Mouse (Mus musculus) ES-E14 (cell line): Measurements from ENCODE around the gene Spns3. TPM values are rescaled to one million over a fixed set of nuclear protein-coding genes. Genes with fewer than 3 reads are reported as not detected.

Experiments used
- DNase-seq: peaks from one replicate; pipeline ENCODE4 v3.0.0-alpha.2; 2013; ENCODE audit warnings: low read depth, low spot score
- H3K27ac ChIP-seq: 2 replicates; pipeline ENCODE4 v1.5.1; 2012; ENCODE audit warnings: low read depth, mild to moderate bottlenecking, low read length, moderate library complexity, mixed read lengths; ENCODE audit not compliant: poor library complexity, insufficient read depth, severe bottlenecking
- H3K36me3 ChIP-seq: 2 replicates; pipeline ENCODE4 v1.6.1; 2012; ENCODE audit warnings: mild to moderate bottlenecking, low read length, moderate library complexity, mixed read lengths; ENCODE audit not compliant: control insufficient read depth, poor library complexity, insufficient read depth, severe bottlenecking
- H3K4me1 ChIP-seq, 2 experiments: fragments of 150-350 bp in 1 of 2; sonication (generic) in 1 of 2; 2 replicates each; pipeline ENCODE4 v1.6.1; 2012; ENCODE audit warnings: low read length in 2 of 2, mild to moderate bottlenecking in 1 of 2, mixed read lengths in 1 of 2; ENCODE audit not compliant: control insufficient read depth in 2 of 2, insufficient read depth in 2 of 2, poor library complexity in 1 of 2
- H3K4me3 ChIP-seq, 2 experiments: fragments of 150-350 bp in 1 of 2; sonication (generic) in 1 of 2; 2 replicates each; pipeline ENCODE4 v1.5.1; 2012; ENCODE audit warnings: low read length in 2 of 2, low read depth in 1 of 2, mild to moderate bottlenecking in 1 of 2, mixed read lengths in 1 of 2; ENCODE audit not compliant: insufficient read depth in 1 of 2, poor library complexity in 1 of 2, severe bottlenecking in 1 of 2
- H3K9ac ChIP-seq: 2 replicates; pipeline ENCODE4 v1.6.1; 2012; ENCODE audit warnings: low read depth, mild to moderate bottlenecking, low read length, mixed read lengths; ENCODE audit not compliant: poor library complexity, insufficient read depth, severe bottlenecking
- H3K9me3 ChIP-seq: fragments of 150-350 bp; sonication (generic); 2 replicates; pipeline ENCODE4 v1.6.1; 2012; ENCODE audit warnings: low read depth, mild to moderate bottlenecking, low read length; ENCODE audit not compliant: control insufficient read depth, insufficient read depth
- CHD2 ChIP-seq: IDR thresholded peaks from 2 replicates; pipeline ENCODE4 v1.6.1; 2014; ENCODE audit warnings: mild to moderate bottlenecking, low read depth, low read length, inconsistent platforms
- HCFC1 ChIP-seq: IDR thresholded peaks from 2 replicates; pipeline ENCODE4 v1.6.1; 2012; ENCODE audit warnings: low read length, inconsistent platforms, borderline replicate concordance; ENCODE audit not compliant: insufficient read depth
- MAFK ChIP-seq: IDR thresholded peaks from 2 replicates; pipeline ENCODE4 v1.6.1; 2014; ENCODE audit warnings: mild to moderate bottlenecking, low read depth, low read length, inconsistent platforms; ENCODE audit not compliant: insufficient read depth
- ZC3H11A ChIP-seq: IDR thresholded peaks from 2 replicates; pipeline ENCODE4 v1.6.1; 2012; ENCODE audit warnings: low read depth, mild to moderate bottlenecking, inconsistent platforms, low read length, borderline replicate concordance
- ZNF384 ChIP-seq: IDR thresholded peaks from 2 replicates; pipeline ENCODE4 v1.6.1; 2012; ENCODE audit warnings: low read depth, low read length, inconsistent platforms
- in situ Hi-C, 2 experiments: fragments of 600-800 bp; cut with MboI; formaldehyde crosslinking; loops; one replicate each; pipeline ENCODE4 v1.15.1; 2025; ENCODE audit warnings: low sequenced_read_pairs in 2 of 2, inconsistent platforms in 1 of 2; ENCODE audit not compliant: unreplicated experiment in 2 of 2
- total RNA-seq: library from RNA; depleted of rRNA; stranded (reverse); fragments of 300-350 nt; gene quantifications from 2 replicates; pipeline ENCODE4 v1.2.3, GENCODE M21; 2012

Gene Spns3
- total RNA-seq, 1 experiment: 1.9 TPM

DNA sequence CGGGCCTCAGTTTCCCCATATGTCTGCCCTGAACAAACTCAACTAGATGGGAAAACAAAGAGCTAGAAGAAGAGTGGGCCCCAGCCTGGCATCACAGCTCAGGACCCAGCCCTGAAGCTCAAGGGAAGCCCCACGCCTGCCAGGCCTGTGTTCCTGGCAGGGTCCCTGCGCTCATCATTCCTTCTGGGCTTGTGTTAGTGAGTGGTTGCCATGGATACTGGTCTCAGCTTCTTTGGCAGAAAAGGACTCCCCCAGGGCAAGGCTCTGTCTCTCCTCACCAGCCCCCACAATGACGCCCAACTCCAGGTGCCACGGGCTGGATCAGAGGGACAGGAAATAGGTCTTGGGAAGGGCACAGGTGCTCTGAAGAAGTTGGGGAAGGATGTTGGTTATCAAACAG, 65.1 kb downstream of the Spns3 start:
- Histone ChIP-seq H3K4me3 (no peak overlapping the region), H3K4me1 (no peaks in the 10 kb centered on the region; a peak in 1 of 4 replicates), H3K9me3 (no peaks in the 10 kb centered on the region), H3K9ac (no peak overlapping the region), H3K27ac (no peak overlapping the region), H3K36me3 (no peaks in the 10 kb centered on the region)
- no peak for DNase-seq
- no peak for TF ChIP-seq HCFC1
- no peak for TF ChIP-seq ZNF384
- in situ Hi-C loops: no loop called here

DNA sequence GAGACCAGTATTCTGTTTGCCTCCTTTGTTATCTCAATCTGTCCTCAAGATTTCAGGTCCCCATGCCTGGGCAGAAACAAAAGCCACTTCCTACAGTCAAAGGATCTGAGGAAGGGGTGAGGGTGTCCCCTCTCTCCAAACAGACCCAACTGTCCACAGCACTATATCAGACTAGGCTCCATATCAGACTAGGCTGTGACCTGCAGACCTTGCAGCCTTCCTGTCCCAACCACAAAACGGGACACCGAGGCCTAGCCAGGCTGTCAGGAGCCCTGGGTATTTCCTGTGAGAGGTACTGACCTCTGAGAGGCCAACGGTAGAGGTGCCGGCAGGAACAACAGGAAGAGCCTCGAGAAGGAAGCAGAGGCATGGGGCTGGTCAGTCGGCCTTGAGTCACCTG, 65.8 kb downstream of the Spns3 start:
- no peak for DNase-seq
- H3K9me3 ChIP-seq: no peaks in the 10 kb centered on the region
- no peaks in the 10 kb centered on the region for H3K36me3 ChIP-seq
- TF ChIP-seq ZNF384: no peak
- TF ChIP-seq MAFK: no peak
- TF ChIP-seq HCFC1: no peak
- no peak overlapping the region for H3K9ac ChIP-seq
- H3K4me1 ChIP-seq: no peaks in the 10 kb centered on the region; a peak in 1 of 4 replicates
- in situ Hi-C loops: no loop called here
- H3K27ac ChIP-seq: peak overlapping the region; percentile 17; the same call in 1 of the 2 replicates
- H3K4me3 ChIP-seq: no peak overlapping the region

DNA sequence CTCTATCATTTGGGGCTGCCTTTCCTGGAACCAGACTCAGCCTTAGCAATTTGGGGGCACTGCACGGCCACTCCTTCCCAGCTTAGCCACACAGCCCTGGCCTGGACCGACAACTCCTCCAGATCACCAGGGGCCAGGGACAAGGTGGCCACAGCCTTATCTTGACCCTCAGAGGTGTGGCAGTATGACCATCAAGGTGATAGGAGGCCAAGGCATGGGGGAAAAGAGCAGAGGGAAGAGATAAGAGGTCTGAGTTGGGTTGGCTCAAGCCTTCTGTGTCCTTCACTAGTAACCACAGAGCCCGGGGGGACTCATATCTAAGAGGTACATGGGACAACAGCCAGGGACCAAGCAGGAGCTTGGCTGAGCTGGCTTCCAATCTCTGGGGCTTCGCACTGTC, 68.4 kb downstream of the Spns3 start:
- in situ Hi-C loops: no loop called here
- Histone ChIP-seq H3K9ac (no peak overlapping the region), H3K9me3 (no peaks in the 10 kb centered on the region), H3K36me3 (no peaks in the 10 kb centered on the region), H3K4me3 (no peak overlapping the region), H3K4me1 (no peaks in the 10 kb centered on the region), H3K27ac (no peak overlapping the region)
- TF ChIP-seq MAFK (no peak), ZNF384 (no peak), ZC3H11A (no peak), HCFC1 (no peak), CHD2 (no peak)
- no peak for DNase-seq

DNA sequence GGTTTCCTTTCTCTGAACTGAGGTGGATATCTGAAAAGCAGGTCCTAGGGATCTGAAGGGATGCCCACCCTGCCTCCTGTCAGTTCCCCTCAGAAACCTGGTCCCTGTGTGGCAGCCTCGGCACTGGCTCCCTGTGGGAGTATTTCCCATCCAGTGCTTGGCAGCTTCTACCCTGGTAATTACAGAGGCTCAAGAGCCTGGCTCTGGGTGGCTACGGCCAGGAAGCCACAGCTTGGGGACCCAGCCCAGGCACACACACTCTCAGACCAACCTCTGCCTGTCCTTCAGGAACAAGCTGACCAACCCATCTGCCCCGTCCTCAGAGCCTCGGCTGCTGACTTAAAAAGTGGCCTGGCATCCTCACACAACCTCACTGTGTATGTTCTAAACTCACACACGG, 69.0 kb downstream of the Spns3 start:
- in situ Hi-C loops: no loop called here
- Histone ChIP-seq H3K4me1 (no peaks in the 10 kb centered on the region), H3K27ac (no peak overlapping the region)

GRCm38 (mm10) chr11:72479499-72479898, 70.8 kb downstream of the Spns3 start:
- H3K4me1 ChIP-seq: no peaks in the 10 kb centered on the region
- in situ Hi-C loops: no loop called here
- no peaks in the 10 kb centered on the region for H3K9me3 ChIP-seq
- H3K9ac ChIP-seq: no peak overlapping the region
- no peak for DNase-seq
- H3K4me3 ChIP-seq: no peak overlapping the region
- H3K36me3 ChIP-seq: no peaks in the 10 kb centered on the region
- TF ChIP-seq ZNF384: no peak
- no peak for TF ChIP-seq HCFC1
- TF ChIP-seq ZC3H11A: no peak
- no peak for TF ChIP-seq CHD2
- TF ChIP-seq MAFK: peak; percentile 55
- no peak overlapping the region for H3K27ac ChIP-seq

More for the DNA sequence above, 69.0 kb downstream of the Spns3 start:
- TF ChIP-seq CHD2: no peak
- TF ChIP-seq ZC3H11A: no peak
- TF ChIP-seq HCFC1: no peak
- TF ChIP-seq MAFK: no peak
- TF ChIP-seq ZNF384: no peak
- no peak for DNase-seq
- no peaks in the 10 kb centered on the region for H3K9me3 ChIP-seq
- no peaks in the 10 kb centered on the region for H3K36me3 ChIP-seq
- H3K4me3 ChIP-seq: no peak overlapping the region
- no peak overlapping the region for H3K9ac ChIP-seq
